Mouse (Mus musculus) lung, postnatal 0 days (tissue): ENCODE data around the gene Olfr350.

Source experiments
- CTCF ChIP-seq: IDR thresholded peaks from 2 replicates; pipeline ENCODE4 v1.5.1; 2016; ENCODE audit warnings: antibody characterized with exemption, mild to moderate bottlenecking
- EP300 ChIP-seq: IDR thresholded peaks from 2 replicates; pipeline ENCODE4 v1.6.1; 2016; ENCODE audit warnings: antibody characterized with exemption, mild to moderate bottlenecking, control low read depth

DNA sequence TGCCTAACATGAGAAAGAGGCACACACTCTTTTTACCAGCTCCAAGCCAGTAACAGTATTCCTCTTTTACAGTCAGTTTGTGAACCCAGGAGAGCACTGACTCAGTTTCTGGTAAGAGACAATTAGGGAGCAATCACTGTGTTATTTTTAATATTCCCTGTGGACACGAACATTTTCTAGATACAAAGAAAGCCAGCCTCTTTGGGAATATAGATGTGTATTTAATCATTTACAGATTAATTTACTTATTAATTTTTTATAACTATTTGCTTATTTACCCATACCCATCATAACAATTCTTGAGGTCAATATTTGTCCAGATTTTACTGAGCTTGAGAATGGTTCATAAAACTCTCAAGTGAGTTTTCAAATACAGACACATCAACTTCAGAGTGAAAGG lies 29.2 kb upstream of the Olfr350 start, which contains the start of gene Olfr3:
- TF ChIP-seq CTCF (no peak), EP300 (no peak)
